Mouse (Mus musculus): ENCODE data around the gene Gpc6. TPM values are rescaled to one million over a fixed set of nuclear protein-coding genes. Genes with fewer than 3 reads are reported as not detected.

Gpc6 gene
- total and polyA plus RNA-seq, 3 experiments, result not detected

DNA sequence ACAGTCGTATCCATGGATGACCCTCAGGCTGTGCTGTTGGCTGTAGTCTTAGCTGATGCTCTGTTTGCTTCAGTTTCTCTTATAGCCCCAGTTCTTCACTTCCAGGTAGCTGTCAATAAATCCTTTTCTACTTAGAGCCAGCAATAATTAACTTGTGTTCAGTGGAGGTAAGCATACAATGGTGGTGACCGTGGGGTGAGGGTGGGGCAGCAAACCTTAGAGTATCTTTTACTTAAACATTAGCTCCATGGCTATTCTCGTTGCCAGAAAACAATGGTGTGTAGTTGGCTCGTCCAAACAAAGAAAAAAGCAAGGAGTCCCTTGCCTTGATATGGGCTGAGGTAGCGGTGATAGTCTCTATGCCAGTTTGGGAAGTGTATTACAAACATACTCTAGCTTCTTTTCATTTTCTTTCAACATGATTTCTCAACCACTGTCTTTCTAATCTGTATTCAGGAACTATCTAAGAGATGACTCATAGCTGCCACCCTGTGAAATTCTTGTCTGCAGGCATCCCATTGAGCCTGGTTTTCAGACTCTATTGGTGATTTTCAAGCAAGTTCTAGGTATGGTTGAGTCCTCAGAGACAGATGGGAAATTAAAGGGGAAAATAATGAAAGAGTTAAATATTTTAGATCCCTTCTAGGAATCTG, 22.9 kb downstream of the Gpc6 start:
- Histone ChIP-seq H3K9ac (ENCODE audit: insufficient read depth, low read depth) (peak overlapping the region; percentile 40; the same call in 1 of the 2 replicates), H3K27me3 (replicated peaks) (no peaks in the 10 kb centered on the region), H3K4me3 (replicated peaks in 1 of 3; ENCODE audit: low read depth in 2 of 3, low read length in 2 of 3, poor library complexity in 1 of 3) (peak overlapping the region in 2 of 3 experiments; percentile 21 to 26), H3K4me1 (ENCODE audit: control insufficient read depth in 1 of 2, insufficient read depth in 2 of 2) (peaks cover 3 to 26% of the 10 kb centered on the region in 2 experiments; a peak in 2 of 4 replicates), H3K36me3 (replicated peaks in 1 of 2; ENCODE audit: control insufficient read depth in 1 of 2, insufficient read depth in 1 of 2, low read length in 1 of 2) (no peaks in the 10 kb centered on the region), H3K79me2 (replicated peaks; ENCODE audit: control insufficient read depth, extremely low read depth, insufficient read depth, poor library complexity, severe bottlenecking) (no peaks in the 10 kb centered on the region), H3K27ac (ENCODE audit: insufficient read depth, low read depth) (peak overlapping the region; percentile 72), H3K4me2 (ENCODE audit: insufficient read depth, low read depth, poor library complexity, severe bottlenecking) (peak overlapping the region; percentile 74), H3K9me3 (replicated peaks; ENCODE audit: low read length) (peaks cover 5% of the 10 kb centered on the region)
- in situ Hi-C loops (cut with MboI; ENCODE audit: low pct_ligation_motif_present, low pct_unique_long_range_greater_than_20kb, low sequenced_read_pairs) (loop anchor here (25.0 kb wide), 1 partner anchor 361 kb away; no protein-coding TSS in a partner anchor), dilution Hi-C loops (cut with MboI; ENCODE audit: extremely low pct_ligation_motif_present, extremely low pct_unique_long_range_greater_than_20kb, low sequenced_read_pairs) (no loop called here)
- peak; percentile 55 for DNase-seq (ENCODE audit: extremely low read depth)
- TF ChIP-seq CHD1 (IDR thresholded peaks at IDR 0.05; ENCODE audit: low read depth, low read length) (0 out of 2 replicates have a peak, but pooled peaks have one; percentile 69), CTCF (conservative IDR thresholded peaks at IDR 0.05 in 1 of 2, IDR thresholded peaks at IDR 0.05 in 1 of 2; ENCODE audit: low read depth in 2 of 2, low read length in 2 of 2) (no peak), TCF12 (IDR thresholded peaks at IDR 0.05; ENCODE audit: low read depth, low read length) (no peak), JUN (IDR thresholded peaks at IDR 0.05; ENCODE audit: insufficient read depth, low read depth, low read length) (peak; percentile 76), SIN3A (IDR thresholded peaks at IDR 0.05; ENCODE audit: low read length) (0 out of 2 replicates have a peak, but pooled peaks have one; percentile 37), JUND (conservative IDR thresholded peaks at IDR 0.05; ENCODE audit: low read depth, low read length) (peak; percentile 87), IRF4 (IDR thresholded peaks at IDR 0.05; ENCODE audit: low read depth, low read length) (peak; percentile 54; the same call in 1 of the 2 replicates), POLR2A (IDR thresholded peaks at IDR 0.05; ENCODE audit: low read depth, low read length) (0 out of 2 replicates have a peak, but pooled peaks have one; percentile 11), EP300 (IDR thresholded peaks at IDR 0.05; ENCODE audit: low read length) (peak; percentile 71; the same call in 1 of the 2 replicates)

DNA sequence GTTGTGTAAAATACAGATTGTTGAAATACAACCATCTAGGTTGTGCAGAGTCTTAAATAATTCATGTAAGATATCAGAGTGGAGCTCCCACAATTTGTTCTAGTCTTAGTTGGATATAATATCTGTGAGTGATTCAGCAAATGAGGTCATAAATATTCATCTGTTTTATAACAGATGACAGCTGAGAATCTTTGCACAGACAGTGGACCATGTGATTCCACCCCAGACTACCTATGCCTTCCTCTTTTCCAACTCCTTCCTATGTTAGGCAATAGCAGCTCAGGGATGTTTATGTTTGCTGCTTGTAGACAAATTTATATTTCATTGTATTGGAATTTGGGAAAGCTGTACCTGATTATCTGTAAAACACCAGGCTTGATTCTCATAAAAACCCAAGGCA, 32.0 kb downstream of the Gpc6 start:
- no peak overlapping the region for H3K4me2 ChIP-seq (ENCODE audit: insufficient read depth, low read depth, poor library complexity, severe bottlenecking)
- H3K9ac ChIP-seq (ENCODE audit: insufficient read depth, low read depth), result no peak overlapping the region
- no peaks in the 10 kb centered on the region for H3K36me3 ChIP-seq (replicated peaks in 1 of 2; ENCODE audit: control insufficient read depth in 1 of 2, insufficient read depth in 1 of 2, low read length in 1 of 2)
- dilution Hi-C loops (cut with MboI; ENCODE audit: extremely low pct_ligation_motif_present, extremely low pct_unique_long_range_greater_than_20kb, low sequenced_read_pairs) (no loop called here), in situ Hi-C loops (cut with MboI; ENCODE audit: low pct_ligation_motif_present, low pct_unique_long_range_greater_than_20kb, low sequenced_read_pairs) (no loop called here)
- H3K27ac ChIP-seq (ENCODE audit: insufficient read depth, low read depth), result no peak overlapping the region
- H3K27me3 ChIP-seq (replicated peaks), result no peaks in the 10 kb centered on the region
- DNase-seq (ENCODE audit: extremely low read depth), result no peak
- TF ChIP-seq POLR2A (IDR thresholded peaks at IDR 0.05; ENCODE audit: low read depth, low read length), result no peak
- TF ChIP-seq CTCF (conservative IDR thresholded peaks at IDR 0.05 in 1 of 2, IDR thresholded peaks at IDR 0.05 in 1 of 2; ENCODE audit: low read depth in 2 of 2, low read length in 2 of 2), result no peak
- TF ChIP-seq NRF1 (IDR thresholded peaks at IDR 0.05; ENCODE audit: low read depth, low read length), result no peak
- TF ChIP-seq KAT2A (IDR thresholded peaks at IDR 0.05; ENCODE audit: insufficient replicate concordance, low read length), result no peak
- no peak for TF ChIP-seq GABPA (IDR thresholded peaks at IDR 0.05; ENCODE audit: insufficient replicate concordance, low read depth, low read length)
- no peak for TF ChIP-seq ZKSCAN1 (IDR thresholded peaks at IDR 0.05; ENCODE audit: borderline replicate concordance, low read depth, low read length)
- TF ChIP-seq MAZ (IDR thresholded peaks at IDR 0.05; ENCODE audit: low read depth, low read length), result no peak
- no peak for TF ChIP-seq RAD21 (IDR thresholded peaks at IDR 0.05; ENCODE audit: low read depth, low read length)
- no peak for TF ChIP-seq SMC3 (IDR thresholded peaks at IDR 0.05; ENCODE audit: low read depth, low read length)
- TF ChIP-seq E2F4 (IDR thresholded peaks at IDR 0.05; ENCODE audit: insufficient replicate concordance, low read depth, low read length), result no peak
- TF ChIP-seq MYC (IDR thresholded peaks at IDR 0.05; ENCODE audit: low read depth, low read length), result no peak
- TF ChIP-seq MEF2A (IDR thresholded peaks at IDR 0.05; ENCODE audit: borderline replicate concordance, low read depth, low read length), result no peak
- TF ChIP-seq TBP (conservative IDR thresholded peaks at IDR 0.05; ENCODE audit: low read depth, low read length), result no peak
- TF ChIP-seq ZMIZ1 (IDR thresholded peaks at IDR 0.05; ENCODE audit: low read depth, low read length), result no peak
- no peak for TF ChIP-seq POLR2AphosphoS2 (IDR thresholded peaks at IDR 0.05; ENCODE audit: low read depth, low read length)
- TF ChIP-seq RCOR1 (conservative IDR thresholded peaks at IDR 0.05; ENCODE audit: low read depth, low read length), result no peak
- TF ChIP-seq MAX (IDR thresholded peaks at IDR 0.05; ENCODE audit: low read length), result no peak
- H3K79me2 ChIP-seq (replicated peaks; ENCODE audit: control insufficient read depth, extremely low read depth, insufficient read depth, poor library complexity, severe bottlenecking), result no peaks in the 10 kb centered on the region
- no peak overlapping the region for H3K4me3 ChIP-seq (replicated peaks in 1 of 3; ENCODE audit: low read depth in 2 of 3, low read length in 2 of 3, poor library complexity in 1 of 3)
- H3K4me1 ChIP-seq (ENCODE audit: control insufficient read depth in 1 of 2, insufficient read depth in 2 of 2), result no peaks in the 10 kb centered on the region
- no peaks in the 10 kb centered on the region for H3K9me3 ChIP-seq (replicated peaks; ENCODE audit: low read length)

Measured in CH12.LX (cell line).